Mouse (Mus musculus): ENCODE measurements around the gene Atp8a2.

Gene Atp8a2

DNA sequence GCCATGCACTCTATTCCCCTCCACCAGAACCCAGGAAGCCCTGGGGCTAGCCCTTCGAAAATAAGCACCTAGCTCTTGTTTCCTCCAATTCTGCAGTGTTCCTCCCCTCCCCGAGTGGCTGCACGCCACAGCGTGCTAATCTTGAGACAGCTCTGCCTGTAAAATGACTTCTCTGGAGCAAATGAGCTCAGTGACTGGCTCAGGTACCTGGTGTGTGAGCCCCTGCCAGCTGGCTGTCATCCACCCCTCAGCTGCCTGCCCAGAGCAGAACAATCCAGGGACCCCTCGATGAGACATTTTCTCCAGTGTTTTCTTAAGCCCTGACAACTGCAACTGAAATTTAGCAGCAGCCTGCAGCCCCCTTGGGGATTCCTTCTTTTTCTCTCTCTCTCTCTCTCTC is 495.5 kb downstream of the Atp8a2 start:
- DNase-seq, result no peak

DNA sequence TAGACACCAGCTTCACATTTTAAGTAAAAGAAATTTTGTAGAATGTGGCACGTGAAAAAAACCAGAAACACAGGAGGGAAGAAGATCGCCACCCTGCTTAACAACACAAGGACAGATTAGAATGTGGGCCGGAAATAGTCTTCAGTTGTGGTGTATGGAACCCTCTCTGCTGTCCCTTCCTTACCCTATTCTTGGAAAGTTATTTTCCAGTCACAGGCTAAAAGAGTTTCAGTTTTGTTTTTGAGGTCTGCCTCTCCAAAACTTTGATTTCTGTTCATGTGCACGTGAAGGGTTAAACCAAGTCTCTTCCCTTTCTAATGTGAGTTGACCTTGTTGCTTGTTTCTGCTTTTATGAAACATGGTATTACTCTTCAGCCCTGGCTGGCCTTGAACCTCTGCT is 501.8 kb downstream of the Atp8a2 start:
- no peak for DNase-seq

DNA sequence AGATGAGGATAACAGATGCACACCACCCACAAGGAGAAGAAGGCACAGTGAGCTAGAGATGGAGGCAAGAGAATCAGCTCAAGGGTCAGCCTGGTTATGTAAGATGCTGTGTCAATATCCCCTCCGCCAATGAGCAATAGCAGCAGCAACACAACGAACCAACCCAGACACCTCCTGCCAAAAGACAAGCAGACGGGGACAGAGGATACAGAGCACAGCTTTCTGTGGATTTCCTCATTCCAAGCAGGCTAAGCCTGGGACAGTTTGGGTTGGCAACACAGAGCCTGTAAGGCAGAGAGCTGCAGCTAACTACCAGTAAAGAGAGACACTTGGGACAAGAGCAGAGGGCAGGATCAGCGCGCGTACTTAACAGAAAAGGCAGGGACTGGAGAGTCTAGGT is 504.8 kb downstream of the Atp8a2 start:
- DNase-seq, result peak; percentile 13

DNA sequence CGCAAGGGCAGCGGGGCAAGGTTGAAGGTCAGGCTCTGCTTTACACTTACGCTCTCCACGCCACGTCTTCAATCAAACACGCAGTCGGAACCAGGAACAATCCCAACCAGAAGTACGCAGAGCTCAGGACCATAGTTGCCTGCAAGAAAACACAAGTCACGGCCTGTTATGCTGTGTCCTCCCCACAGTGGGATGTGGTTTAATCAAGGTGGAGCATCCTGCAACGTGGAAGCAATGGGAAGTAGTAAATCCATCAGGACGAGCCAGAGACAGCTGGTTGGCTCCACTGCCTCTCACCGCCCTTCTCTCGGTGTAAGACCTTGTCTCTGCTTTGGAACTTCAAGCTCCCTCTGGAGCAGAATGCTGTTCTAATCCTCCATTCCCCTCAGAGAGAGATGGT is 505.6 kb downstream of the Atp8a2 start:
- DNase-seq, result no peak

DNA sequence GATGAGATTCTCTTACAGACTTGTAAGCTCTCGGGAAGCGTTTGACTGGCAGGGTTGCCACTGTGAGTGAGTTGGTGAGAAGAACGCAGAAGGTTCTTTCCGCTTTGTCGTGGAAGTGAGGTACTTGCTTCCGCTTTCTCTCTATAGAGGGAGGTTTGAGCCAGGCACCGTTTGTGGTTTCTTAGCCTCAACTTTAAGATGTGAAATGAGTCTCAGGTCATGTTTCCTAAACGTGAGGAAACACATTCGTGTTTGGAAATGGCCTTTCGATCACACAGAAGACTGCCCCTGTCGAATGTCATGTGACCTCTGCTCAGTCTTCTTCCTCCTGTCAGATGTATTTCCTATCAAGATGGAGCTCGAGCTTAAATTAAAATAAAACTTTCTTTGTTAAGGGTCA is 506.0 kb downstream of the Atp8a2 start:
- no peak for DNase-seq

DNA sequence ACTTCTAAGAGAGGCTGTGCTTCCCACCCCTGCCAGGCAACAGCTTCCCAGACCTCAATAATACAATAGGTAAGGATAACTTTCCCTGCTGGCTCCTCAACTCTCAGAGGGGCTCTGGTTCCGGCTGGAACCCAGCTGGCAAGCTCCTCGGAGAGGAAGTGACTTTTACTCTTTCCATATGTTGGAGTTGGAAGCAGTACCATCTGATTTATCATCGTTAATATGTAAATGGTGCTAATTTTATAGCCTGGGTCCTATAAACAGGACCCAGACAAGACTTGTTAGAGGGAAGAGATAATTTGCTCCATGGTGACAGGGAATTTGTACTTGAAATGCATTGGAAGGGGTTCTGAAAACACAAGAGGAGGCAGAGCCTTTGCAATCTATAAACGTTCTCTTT is 507.4 kb downstream of the Atp8a2 start:
- no peak for DNase-seq

DNA sequence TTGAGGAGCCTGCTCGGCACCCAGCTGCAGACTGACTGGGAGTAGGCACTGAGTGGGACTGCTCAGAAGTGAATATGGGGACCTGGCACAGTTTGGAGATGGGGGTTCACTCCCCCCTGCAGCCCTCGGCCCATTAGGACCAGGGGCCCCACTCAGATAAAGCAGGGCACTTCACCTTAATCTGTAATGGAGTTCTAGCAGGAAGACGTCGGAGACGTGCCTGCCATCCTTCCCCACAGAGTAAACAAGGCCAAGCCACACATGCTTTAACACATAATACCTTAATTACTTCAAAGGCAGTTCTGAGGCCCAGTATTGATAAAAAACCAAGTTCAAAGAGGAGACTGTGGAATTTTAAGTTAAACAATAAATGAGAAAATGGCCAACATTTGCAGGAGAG is 510.8 kb downstream of the Atp8a2 start:
- no peak for DNase-seq

DNA sequence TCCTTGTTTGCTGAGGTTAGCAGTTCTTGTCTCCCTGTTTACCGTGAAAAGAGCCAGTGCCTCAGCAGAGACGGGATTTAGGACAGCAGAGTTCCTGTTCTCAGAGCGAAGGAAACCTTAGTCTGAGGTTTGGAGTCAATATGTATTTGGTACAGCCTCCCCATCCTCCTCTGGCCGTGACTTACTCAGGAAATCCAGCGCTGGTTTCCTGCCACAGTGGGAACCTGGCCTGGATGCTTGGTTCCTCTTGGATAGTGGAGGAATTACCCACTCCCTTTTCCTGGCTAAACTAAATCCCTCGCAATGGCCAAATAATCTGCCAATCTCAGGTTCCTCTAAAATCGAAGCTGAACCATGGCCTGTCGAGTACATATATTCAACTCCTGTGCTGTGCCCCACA is 511.6 kb downstream of the Atp8a2 start:
- DNase-seq, result no peak

DNA sequence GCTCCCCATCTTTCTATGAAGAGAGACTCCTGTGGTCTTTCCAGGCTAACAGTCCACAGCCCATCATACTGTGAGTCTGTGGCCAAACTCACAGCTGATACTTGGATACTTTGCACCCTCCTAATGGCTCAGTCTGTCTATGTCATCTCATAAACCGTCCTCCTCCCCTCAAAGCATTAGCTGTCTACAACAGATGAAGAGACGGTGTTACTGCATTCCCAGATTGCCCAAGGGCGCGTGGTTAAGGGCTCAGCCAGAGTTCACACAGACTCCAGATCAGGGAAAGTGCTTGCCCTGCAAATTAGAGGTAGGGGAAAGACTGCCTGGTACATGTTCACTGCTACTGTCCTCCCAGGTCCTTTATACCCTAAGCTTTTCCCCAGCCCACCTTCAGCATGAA is 515.1 kb downstream of the Atp8a2 start:
- no peak for DNase-seq

DNA sequence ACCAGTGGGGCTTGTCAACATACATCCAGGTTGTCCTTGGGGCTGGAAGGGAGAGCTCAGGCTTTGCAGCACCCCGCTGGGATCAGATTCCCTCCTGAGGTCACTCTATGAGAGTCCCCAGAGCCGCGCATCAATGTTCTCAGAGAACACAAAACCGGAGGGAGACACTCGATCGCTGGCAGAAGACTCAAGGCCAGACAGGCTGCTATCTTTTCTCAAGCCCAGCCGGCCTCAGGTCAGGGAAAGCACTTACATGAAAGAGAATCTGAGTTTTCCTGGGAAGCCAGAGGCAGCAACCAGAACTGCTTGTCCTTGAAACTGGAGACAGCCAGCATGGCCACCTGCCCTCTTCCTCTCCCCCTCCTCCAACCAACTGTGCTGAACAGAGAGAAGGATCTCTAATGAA is 519.4 kb downstream of the Atp8a2 start:
- no peak for DNase-seq

DNA sequence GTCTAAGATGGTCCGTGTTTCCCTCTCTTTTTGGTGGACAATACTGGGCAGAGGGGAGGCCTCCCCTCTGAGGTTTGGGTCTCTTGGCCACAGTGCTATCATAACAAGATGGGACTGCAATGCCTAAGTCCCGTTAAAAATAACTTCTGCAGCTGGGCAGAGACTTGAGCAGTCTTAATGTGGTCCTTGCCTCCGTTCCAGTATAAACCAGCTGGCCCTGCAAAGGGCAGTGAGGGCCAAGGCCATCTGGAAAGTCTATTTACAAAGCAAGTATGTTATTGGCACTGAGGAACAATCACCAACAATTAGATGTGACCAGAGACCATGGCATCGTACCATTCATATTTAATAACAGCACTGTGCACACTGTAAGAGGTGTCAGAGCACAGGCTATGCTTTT is 521.6 kb downstream of the Atp8a2 start:
- DNase-seq, result no peak

DNA sequence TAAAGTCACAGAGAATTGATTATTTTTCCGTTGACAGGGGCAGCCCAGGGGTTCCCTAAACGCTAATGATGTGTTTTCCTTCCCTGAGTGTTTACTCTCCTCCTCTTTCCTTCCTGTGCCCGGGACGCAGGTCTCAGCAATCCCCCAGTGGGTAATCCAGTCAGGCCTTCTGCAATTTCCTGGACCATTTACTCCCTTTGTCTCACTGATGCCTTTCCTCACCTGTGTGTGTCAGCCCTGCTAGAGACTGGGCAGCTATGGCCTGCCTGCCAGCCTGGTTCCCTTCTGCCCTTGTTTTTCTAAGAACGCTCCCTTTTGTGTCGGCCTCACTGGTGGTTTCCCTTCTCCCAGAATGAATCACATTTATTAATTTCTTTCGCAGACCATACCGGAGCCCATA is 522.4 kb downstream of the Atp8a2 start:
- no peak for DNase-seq

DNA sequence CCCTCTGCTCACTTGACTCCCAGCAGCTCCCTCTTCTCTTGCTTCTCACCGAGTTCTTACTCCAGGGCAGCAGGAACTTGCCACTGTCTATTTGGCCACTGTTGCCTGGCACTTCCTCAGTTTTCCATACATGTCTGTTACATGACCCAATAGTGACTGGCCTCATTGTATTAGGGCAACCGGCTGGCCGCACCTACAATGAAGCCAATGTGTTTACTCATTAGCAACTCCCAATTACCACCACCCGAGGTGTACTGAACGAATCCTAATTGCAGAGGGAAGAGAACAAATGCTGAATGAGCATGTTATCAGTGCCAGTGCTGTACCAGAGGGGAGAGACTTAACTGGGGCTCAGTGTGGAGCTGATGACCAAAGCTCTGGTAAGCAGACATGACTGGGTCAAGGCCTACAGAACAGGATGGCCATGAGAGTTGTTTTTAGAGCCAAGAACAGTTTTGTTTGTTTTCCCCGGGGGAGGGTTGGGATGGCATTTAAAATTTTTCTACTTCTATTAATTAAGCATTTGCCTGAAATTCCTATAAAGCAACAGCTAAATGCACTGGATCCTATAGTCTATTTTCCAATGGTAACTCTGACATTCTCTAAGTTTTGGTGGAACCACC is 524.0 kb downstream of the Atp8a2 start:
- no peak for DNase-seq

DNA sequence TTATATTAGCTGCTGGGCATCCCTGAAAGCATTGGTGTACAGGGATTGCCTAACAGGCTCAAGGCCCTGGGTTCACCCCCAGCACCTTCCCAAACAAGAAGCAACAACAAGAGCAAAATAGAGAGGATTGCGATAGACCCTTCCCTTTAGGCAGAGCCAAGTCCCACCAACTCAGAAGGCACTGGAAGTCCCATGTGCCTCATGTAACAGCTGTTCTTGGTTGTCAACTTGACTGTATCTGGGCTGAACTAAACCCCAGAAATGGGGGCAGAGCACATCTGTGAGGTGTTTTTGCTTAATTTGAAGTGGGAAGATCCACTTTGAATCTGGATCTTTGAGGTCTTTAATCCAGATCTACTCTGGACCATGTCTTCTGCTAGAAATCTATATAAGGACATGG is 539.9 kb downstream of the Atp8a2 start:
- no peak for DNase-seq

DNA sequence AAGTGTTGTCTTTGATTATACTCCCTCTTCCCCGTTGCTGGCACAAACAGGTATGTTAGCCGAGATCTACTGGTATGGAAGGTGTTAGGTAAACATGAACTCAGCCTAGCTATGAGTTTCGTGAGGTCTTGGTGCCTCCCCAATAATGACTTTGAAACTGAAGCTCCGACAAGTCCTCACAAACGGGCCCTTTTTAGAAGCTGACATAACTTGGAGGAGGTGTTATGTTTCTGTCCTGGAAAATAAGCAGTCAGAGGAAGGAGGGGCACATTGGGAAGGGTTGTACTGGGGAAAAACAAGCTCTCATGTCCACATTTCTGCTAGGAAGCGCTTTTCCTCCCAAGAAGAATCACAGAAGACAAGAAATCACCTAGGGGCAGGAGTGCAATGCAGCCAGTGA is 540.4 kb downstream of the Atp8a2 start:
- no peak for DNase-seq

DNA sequence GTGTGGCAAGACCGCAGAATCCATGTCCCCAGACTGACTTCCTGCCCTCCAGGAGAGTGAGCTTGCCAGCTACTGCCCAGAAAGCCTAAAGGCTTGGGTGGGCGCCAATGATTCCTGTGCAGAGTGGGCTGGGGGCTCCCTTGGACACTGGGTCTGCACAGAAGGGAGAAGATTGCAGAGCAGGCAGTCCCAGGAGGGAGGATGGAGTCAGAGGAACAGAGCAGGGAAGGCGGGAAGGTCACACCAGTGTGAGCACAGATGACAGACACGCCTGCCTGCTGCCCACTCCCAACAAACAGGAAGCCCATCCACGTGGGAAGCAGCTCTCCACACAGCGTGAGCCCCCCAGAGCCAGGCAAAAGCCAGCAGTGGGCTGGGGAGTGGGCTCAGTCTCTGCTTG is 547.6 kb downstream of the Atp8a2 start:
- DNase-seq, result no peak

DNA sequence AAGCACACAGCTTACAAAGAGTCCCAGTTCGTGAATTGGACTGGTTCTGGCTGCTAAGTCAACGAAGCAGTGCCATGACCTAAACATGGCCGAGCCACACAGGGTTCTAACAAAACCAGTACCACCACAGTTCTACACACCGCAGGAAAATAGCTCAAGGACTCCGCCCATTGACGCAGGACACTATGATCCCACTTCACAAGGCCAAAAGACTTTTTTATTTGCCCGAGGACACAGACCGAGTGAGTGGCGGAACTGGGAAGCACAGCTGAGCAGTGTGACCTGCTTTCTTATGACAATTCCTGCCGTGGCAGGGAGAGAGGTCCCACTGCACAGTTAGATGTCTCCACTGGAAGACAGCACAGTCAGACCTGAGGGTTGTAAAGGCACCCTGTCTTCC is 548.4 kb downstream of the Atp8a2 start:
- no peak for DNase-seq

DNA sequence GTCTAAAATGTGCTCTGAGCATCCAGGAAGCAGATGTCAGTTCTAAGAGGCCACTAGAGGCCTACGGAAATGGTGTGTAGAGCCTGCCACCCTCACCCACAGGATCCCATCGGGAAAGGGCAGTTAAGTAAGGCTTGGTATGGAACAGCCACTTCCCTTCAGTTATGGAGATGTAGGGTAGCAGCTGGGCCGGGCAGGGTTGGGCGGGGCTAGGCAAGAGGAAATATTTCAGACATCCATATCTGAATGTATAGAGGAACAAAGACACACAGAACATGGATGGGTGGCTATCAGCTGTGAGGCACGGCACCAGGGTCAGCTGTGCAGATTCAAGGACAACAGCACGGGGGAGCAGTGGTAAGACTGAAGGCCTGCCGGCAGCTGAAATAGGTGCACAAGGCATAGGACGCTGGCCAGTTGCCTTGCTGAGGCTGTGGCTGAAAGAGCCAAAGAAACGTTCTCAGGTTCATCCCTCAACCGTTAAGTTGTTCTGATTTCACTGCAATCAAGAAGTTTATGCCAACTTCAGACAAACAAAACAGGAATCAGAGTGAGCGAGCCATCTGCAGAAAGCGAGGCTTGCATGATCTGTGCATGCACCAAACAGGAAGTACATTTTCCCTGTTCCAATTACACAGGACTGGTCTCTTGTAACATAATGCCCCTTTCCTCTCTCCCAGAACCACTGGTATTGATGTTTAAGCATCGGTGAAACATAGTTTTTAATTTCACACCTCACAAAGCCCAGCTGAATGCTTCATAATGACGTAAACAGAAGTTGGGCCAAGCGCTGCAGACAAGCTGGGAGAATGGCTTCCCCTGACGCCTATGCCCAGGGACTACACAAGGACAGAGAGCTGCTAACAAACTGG is 549.9 kb downstream of the Atp8a2 start:
- no peak for DNase-seq

DNA sequence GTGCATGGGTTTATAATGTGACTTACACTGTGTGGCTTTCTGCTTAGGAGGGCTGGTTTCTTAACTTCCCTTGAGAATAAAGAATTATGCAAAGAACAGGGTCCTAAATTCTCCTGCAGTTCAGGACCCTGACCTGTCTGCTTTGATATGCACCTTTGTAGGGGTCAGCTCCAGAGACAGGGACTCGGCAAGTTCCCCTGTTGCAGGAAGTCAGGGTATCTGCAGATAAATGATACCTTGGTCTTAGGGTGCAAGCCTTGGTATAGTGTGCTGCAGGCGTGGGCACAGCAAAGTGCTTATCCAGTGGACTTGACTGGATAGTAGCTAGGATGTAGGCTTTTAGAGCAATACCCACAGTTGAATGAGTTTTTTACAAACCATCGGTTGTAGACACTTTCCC is 552.1 kb downstream of the Atp8a2 start:
- no peak for DNase-seq

DNA sequence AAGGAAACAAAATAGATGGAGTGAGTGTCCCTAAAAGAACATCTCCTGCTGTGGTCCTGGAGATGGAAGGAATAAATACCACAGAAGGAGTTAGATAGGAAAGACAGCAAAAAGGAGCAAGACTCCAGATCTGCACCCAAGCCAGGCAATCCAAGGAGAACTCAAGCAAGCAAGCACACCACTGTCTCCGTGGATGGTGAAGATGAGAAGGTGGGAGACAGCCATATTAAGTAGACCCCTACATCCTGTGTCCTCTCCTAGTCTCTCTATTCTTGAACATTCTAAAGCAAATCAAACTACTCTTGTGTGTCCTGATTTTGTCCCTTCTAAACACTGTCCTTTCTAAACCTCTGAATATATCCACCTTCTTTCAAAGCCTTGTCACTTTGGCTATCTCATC is 552.8 kb downstream of the Atp8a2 start:
- DNase-seq, result no peak

DNA sequence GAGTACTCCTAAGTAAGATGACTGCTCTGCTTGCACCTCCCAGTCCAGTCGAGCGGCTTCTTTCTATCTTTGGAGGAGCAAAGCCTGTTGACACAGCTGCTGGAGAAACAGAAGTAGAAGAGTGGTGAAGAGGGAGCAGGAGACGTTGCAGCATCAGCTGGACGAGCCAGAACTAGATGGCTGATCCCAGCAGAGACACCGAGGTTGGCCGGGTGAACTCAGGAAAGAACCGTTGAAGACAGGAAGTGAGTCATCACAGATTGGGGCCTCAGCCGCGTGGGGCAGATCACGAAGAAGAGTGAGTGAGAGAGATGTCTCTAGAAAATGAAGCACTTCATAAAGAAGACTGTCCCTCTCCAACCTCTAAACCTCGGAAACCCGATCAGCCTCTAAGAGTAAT is 553.4 kb downstream of the Atp8a2 start:
- DNase-seq, result no peak

DNA sequence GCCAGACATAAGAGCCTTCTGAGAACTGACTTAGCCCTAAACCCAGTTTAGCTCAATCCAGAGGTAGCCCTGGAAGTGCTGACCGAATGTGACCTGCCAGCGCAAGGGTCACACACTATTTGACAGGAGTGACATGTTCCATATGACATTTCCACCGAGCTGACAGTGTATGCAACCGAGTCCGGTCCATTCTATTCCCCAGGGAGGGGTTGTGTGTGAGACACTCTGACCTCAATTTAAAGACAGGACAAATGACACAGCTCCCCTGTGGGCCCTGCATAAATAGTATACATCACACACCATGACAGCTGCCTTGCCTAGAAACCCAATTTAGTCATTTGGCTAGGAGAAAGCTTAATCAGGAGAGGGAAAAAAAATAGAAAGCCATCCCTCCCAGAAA is 555.1 kb downstream of the Atp8a2 start:
- no peak for DNase-seq

DNA sequence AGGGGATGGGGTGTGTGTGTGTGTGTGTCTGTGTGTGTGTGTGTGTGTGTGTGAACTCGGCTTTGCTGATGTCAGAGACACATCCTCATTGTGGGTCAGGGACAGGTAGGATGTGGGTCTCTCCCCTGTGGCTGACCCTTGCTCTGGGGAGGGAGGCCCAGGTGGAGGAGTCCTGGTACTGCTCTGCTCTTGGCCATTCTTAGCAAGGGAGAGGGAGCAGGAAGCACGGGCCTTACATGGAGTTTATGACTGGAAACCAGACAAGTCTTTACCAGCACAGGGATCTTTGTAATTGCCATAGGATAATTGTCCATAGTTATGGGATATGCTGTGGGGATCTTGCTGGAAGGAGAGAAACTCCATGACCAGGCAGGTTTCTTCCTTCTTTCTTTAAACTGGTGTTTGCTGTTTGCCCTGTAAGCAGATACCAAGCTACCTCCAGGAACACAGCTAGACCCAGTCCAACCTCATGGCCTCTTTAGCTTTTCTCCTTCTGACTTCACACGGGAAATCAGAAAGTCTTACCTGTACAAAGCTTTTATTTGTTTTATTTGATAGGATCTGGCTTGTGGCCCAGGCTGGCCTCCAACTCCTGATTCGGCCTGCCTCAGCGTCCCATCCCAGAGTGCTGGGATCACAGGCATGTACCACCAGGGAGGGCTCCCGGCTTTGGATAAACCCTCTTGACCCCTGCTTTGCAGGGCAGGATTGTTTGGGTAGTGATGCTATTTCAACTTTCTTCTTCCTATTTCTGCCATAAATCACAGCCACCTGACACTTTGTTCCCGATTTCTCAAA is 557.9 kb downstream of the Atp8a2 start:
- no peak for DNase-seq

DNA sequence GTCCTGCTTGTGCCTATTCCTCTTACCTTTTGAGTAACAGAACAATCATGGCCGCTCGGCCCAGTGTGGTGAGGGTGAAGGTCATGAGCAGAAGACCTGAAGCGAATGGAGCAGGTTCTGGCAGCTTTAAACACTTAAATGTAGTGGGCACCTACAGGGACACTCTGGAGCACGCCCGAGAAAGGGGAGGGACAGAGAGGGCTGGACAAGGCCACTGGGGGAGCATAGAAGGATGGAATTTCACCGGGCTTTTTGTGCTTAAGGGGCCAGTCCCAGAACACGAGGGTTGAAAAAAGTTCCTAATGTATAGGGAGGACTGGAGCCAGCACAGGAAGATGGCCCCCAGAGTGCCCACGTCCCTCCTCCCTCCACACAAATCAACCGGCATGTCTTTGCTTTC is 563.0 kb downstream of the Atp8a2 start:
- no peak for DNase-seq
